Mouse (Mus musculus): ENCODE data around the gene Sgf29. TPM values are rescaled to one million over a fixed set of nuclear protein-coding genes. Genes with fewer than 3 reads are reported as not detected.

The Sgf29 gene
- polyA plus RNA-seq, 1 experiment from 2014 or later = 64.5 TPM

GRCm38 (mm10) chr7:126715679-126716078 lies 66.6 kb downstream of the Sgf29 start:
- ATAC-seq (ENCODE audit: low FRiP score) = no peak
- no peaks in the 10 kb centered on the region for H3K9me3 ChIP-seq (replicated peaks)
- H3K27me3 ChIP-seq (replicated peaks) = no peaks in the 10 kb centered on the region
- no peak overlapping the region for H3K9ac ChIP-seq (replicated peaks)
- H3K4me2 ChIP-seq = no peak overlapping the region
- no peaks in the 10 kb centered on the region for H3K36me3 ChIP-seq
- no peak overlapping the region for H3K4me3 ChIP-seq (replicated peaks)
- no peaks in the 10 kb centered on the region for H3K4me1 ChIP-seq
- WGBS = 84% methylated on average over 4 of the region's 4 CpGs
- H3K27ac ChIP-seq (replicated peaks) = no peak overlapping the region

GRCm38 (mm10) chr7:126717566-126717965 lies 68.5 kb downstream of the Sgf29 start:
- Histone ChIP-seq H3K36me3 (no peaks in the 10 kb centered on the region), H3K9ac (replicated peaks) (no peak overlapping the region), H3K4me3 (replicated peaks) (no peak overlapping the region), H3K4me2 (no peak overlapping the region), H3K4me1 (no peaks in the 10 kb centered on the region), H3K27me3 (replicated peaks) (no peaks in the 10 kb centered on the region), H3K27ac (replicated peaks) (no peak overlapping the region), H3K9me3 (replicated peaks) (no peaks in the 10 kb centered on the region)
- ATAC-seq (ENCODE audit: low FRiP score) = no peak
- WGBS = 86% methylated on average over 3 of the region's 3 CpGs

- 97% methylated on average over 5 of the region's 5 CpGs for WGBS
- H3K9me3 ChIP-seq (replicated peaks) = no peaks in the 10 kb centered on the region
- H3K4me2 ChIP-seq = no peak overlapping the region
These were observed 69.8 kb downstream of the Sgf29 start for GRCm38 (mm10) chr7:126718787-126719337.

DNA sequence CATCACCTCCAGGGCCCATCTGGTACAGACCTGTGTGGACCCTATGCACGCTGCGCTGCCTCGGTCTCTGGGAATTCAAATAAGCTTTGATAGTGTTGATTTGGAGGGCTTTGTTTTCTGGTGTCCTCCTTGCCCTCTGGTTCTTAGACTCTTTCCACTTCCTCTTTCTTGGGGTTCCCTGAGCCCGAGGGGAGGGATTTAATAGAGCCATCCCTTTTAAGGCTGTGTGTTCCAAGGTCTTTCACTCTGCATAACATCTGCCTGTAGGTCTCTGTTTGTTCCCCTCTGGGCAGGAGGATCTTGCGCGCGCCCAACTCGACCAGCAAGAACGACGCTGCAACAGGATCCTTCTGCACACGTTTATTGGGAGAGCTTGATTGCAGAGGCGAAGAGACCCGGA lies 72.5 kb downstream of the Sgf29 start:
- ATAC-seq (ENCODE audit: low FRiP score) = no peak
- Histone ChIP-seq H3K4me3 (replicated peaks) (no peak overlapping the region), H3K4me2 (no peak overlapping the region), H3K27me3 (replicated peaks) (no peaks in the 10 kb centered on the region), H3K9ac (replicated peaks) (no peak overlapping the region), H3K9me3 (replicated peaks) (no peaks in the 10 kb centered on the region), H3K27ac (replicated peaks) (no peak overlapping the region), H3K4me1 (no peaks in the 10 kb centered on the region), H3K36me3 (no peaks in the 10 kb centered on the region)
- 93% methylated on average over 13 of the region's 13 CpGs for WGBS

More at GRCm38 (mm10) chr7:126718787-126719337, 69.8 kb downstream of the Sgf29 start:
- H3K9ac ChIP-seq (replicated peaks) = no peak overlapping the region
- no peaks in the 10 kb centered on the region for H3K27me3 ChIP-seq (replicated peaks)
- no peak overlapping the region for H3K4me3 ChIP-seq (replicated peaks)
- H3K27ac ChIP-seq (replicated peaks) = no peak overlapping the region
- no peak for ATAC-seq (ENCODE audit: low FRiP score)
- no peaks in the 10 kb centered on the region for H3K36me3 ChIP-seq
- H3K4me1 ChIP-seq = no peaks in the 10 kb centered on the region

Other genes starting within 250 kb of the Sgf29 start
- 0.22 and 0.26 TPM in 2 replicates for gene Cd19, start 234.4 kb upstream of the Sgf29 start, polyA plus RNA-seq (2015; fragmentation: Nextera tagmentation; extraction: Ambion mirVana)
- 22.2 and 22.9 TPM in 2 replicates for gene Rabep2, start 220.6 kb upstream of the Sgf29 start, polyA plus RNA-seq (2015; fragmentation: Nextera tagmentation; extraction: Ambion mirVana)
- 6.5 and 12.7 TPM in 2 replicates for gene Atp2a1, start 186.2 kb upstream of the Sgf29 start, polyA plus RNA-seq (2015; fragmentation: Nextera tagmentation; extraction: Ambion mirVana)
- gene Sh2b1, start 173.9 kb upstream of the Sgf29 start, polyA plus RNA-seq (2015; fragmentation: Nextera tagmentation; extraction: Ambion mirVana) = 69.4 and 69.6 TPM in 2 replicates
- 139 and 147 TPM in 2 replicates for gene Tufm, start 161.9 kb upstream of the Sgf29 start, polyA plus RNA-seq (2015; fragmentation: Nextera tagmentation; extraction: Ambion mirVana)
- 66.0 and 69.5 TPM in 2 replicates for gene Atxn2l, start 145.9 kb upstream of the Sgf29 start, polyA plus RNA-seq (2015; fragmentation: Nextera tagmentation; extraction: Ambion mirVana)
- gene Eif3c, start 82.9 kb upstream of the Sgf29 start, polyA plus RNA-seq (2015; fragmentation: Nextera tagmentation; extraction: Ambion mirVana) = 178 and 194 TPM in 2 replicates
- gene Apobr, start 64.4 kb upstream of the Sgf29 start, polyA plus RNA-seq (2015; fragmentation: Nextera tagmentation; extraction: Ambion mirVana) = 0.22 and 1.3 TPM in 2 replicates
- 32.6 and 32.7 TPM in 2 replicates for gene Cln3, start 63.5 kb upstream of the Sgf29 start, polyA plus RNA-seq (2015; fragmentation: Nextera tagmentation; extraction: Ambion mirVana)
- gene Il27, start 54.4 kb upstream of the Sgf29 start, polyA plus RNA-seq (2015; fragmentation: Nextera tagmentation; extraction: Ambion mirVana) = not detected in 2 replicates
- gene Nupr1, start 18.4 kb upstream of the Sgf29 start, polyA plus RNA-seq (2015; fragmentation: Nextera tagmentation; extraction: Ambion mirVana) = 12.4 and 13.9 TPM in 2 replicates
- 3.4 and 5.1 TPM in 2 replicates for gene Sult1a1, start 27.1 kb downstream of the Sgf29 start, polyA plus RNA-seq (2015; fragmentation: Nextera tagmentation; extraction: Ambion mirVana)
- 131 and 154 TPM in 2 replicates for gene Bola2, start 46.1 kb downstream of the Sgf29 start, polyA plus RNA-seq (2015; fragmentation: Nextera tagmentation; extraction: Ambion mirVana)
- gene Slx1b, start 46.5 kb downstream of the Sgf29 start, polyA plus RNA-seq (2015; fragmentation: Nextera tagmentation; extraction: Ambion mirVana) = 13.9 and 18.2 TPM in 2 replicates
- 120 and 192 TPM in 2 replicates for gene Coro1a, start 58.5 kb downstream of the Sgf29 start, polyA plus RNA-seq (2015; fragmentation: Nextera tagmentation; extraction: Ambion mirVana)
- 104 and 105 TPM in 2 replicates for gene Mapk3, start 110.3 kb downstream of the Sgf29 start, polyA plus RNA-seq (2015; fragmentation: Nextera tagmentation; extraction: Ambion mirVana)
- gene Gdpd3, start 117.0 kb downstream of the Sgf29 start, polyA plus RNA-seq (2015; fragmentation: Nextera tagmentation; extraction: Ambion mirVana) = 1.0 and 1.5 TPM in 2 replicates
- gene Ypel3, start 127.6 kb downstream of the Sgf29 start, polyA plus RNA-seq (2015; fragmentation: Nextera tagmentation; extraction: Ambion mirVana) = 187 and 207 TPM in 2 replicates
- 0.34 and 0.35 TPM in 2 replicates for gene Tbx6, start 132.2 kb downstream of the Sgf29 start, polyA plus RNA-seq (2015; fragmentation: Nextera tagmentation; extraction: Ambion mirVana)
- 154 and 188 TPM in 2 replicates for gene Ppp4c, start 143.2 kb downstream of the Sgf29 start, polyA plus RNA-seq (2015; fragmentation: Nextera tagmentation; extraction: Ambion mirVana)
- gene Fam57b, start 148.4 kb downstream of the Sgf29 start, polyA plus RNA-seq (2015; fragmentation: Nextera tagmentation; extraction: Ambion mirVana) = 48.2 and 54.4 TPM in 2 replicates
- not detected in 2 replicates for gene 4930451I11Rik, start 182.3 kb downstream of the Sgf29 start, polyA plus RNA-seq (2015; fragmentation: Nextera tagmentation; extraction: Ambion mirVana)
- 36.2 and 39.3 TPM in 2 replicates for gene Doc2a, start 198.1 kb downstream of the Sgf29 start, polyA plus RNA-seq (2015; fragmentation: Nextera tagmentation; extraction: Ambion mirVana)
- 20.3 and 28.6 TPM in 2 replicates for gene Hirip3, start 212.7 kb downstream of the Sgf29 start, polyA plus RNA-seq (2015; fragmentation: Nextera tagmentation; extraction: Ambion mirVana)
- 89.4 and 90.5 TPM in 2 replicates for gene Ino80e, start 213.1 kb downstream of the Sgf29 start, polyA plus RNA-seq (2015; fragmentation: Nextera tagmentation; extraction: Ambion mirVana)
- 52.4 and 55.2 TPM in 2 replicates for gene Taok2, start 235.4 kb downstream of the Sgf29 start, polyA plus RNA-seq (2015; fragmentation: Nextera tagmentation; extraction: Ambion mirVana)

Measured in neural tube, embryonic 15.5 days (tissue).